Mouse (Mus musculus): ENCODE data around the gene Elovl6. TPM values are rescaled to one million over a fixed set of nuclear protein-coding genes. Genes with fewer than 3 reads are reported as not detected.

Elovl6 gene
- total RNA-seq, 1 experiment from 2014 or later: 21.3 TPM

DNA sequence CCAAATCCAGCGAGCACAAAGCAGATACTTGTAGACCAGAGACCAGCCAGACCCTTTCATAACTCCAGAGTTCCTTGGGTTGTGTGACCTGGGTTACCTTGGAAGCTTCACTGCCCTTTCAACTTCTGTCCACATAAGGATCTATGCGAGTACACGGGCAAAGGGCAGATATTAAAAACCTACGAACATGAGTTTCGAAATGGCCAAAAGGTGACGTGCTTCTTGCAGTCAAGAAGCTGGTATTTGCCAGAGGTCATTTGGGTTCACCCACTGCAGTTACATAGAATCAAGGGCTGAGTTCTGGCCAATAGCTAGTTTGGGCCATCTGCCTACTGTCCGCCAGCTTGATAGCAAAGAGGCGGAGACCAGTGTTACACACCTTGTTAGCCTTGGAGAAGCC lies 59.6 kb downstream of the Elovl6 start:
- no peak for ATAC-seq (replicated peaks; ENCODE audit: low read depth, poor library complexity, severe bottlenecking)

DNA sequence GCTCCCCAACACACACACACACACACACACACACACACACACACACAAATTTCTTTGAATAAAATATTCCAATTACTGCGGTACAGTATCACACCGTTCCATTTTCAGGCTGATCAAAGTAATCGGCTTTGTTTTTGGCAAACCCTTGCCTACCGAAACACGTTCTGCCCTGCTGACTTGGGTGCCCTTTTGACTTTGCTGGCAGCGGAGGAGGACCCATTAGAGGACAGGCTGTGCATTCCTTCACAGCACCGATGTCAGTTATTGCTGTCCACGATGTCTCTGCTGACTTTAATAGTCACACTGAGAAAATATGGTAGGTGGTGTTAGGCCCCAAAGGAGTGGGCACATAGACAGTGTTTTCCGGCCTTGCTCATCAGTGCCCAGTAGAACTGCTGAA lies 60.8 kb downstream of the Elovl6 start:
- ATAC-seq (replicated peaks; ENCODE audit: low read depth, poor library complexity, severe bottlenecking): no peak

DNA sequence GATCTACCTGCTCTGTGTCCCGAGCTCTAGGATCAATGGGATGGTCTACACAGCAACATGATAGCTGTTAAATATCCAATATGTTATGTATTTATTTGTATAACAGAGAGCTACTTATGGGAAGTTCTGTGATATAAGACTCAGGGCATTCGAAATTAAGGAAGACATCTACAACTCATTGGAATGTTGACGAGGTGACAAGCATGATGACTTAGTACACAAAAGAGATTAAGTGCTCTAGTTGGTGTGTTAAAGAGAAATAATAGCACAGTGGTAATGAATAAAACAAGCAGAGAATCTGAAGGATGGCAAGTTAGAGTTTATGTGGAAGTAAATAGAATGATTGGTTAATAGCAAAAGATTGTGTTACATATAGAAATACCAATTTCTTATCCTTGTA lies 61.6 kb downstream of the Elovl6 start:
- ATAC-seq (replicated peaks; ENCODE audit: low read depth, poor library complexity, severe bottlenecking): no peak

DNA sequence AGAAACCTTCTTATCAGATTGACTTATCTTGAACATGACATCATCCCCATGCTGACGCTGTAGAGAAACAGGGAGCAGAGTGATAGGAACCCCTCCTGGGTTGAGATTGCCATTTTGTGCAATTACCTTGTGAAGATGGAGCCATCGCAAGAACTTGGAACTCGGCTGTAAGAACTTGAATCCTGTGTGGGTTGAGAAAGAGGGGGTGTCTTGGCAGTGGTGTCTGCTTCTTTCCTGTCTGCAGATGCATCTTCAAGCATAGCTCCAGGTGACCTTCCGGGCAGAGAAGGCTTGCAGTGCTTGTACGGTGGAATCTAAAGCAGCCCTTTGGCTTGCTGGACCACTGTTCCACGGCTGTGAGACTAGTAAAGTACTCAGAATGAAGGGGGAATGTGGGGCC lies 63.9 kb downstream of the Elovl6 start:
- no peak for ATAC-seq (replicated peaks; ENCODE audit: low read depth, poor library complexity, severe bottlenecking)

DNA sequence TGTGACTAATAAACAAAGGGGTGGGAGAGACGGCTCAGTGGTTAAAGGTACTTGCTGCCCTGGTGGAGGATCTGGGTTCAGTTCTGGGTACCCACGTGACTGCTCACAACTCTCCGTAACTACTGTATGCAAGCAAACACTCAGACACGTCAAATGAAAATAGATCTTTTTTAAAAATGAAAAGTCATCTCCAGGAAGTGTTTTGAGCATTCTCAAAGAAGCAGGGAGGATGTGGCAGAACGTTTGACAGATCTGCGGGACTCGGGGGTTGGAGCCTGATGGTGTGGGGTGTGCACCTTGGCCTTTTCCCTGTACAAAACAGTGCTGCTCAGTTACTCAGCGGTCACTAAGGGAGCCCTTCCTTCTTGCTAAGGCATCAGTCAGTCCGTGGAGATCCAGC lies 70.1 kb downstream of the Elovl6 start:
- ATAC-seq (replicated peaks; ENCODE audit: low read depth, poor library complexity, severe bottlenecking): peak; percentile 88

DNA sequence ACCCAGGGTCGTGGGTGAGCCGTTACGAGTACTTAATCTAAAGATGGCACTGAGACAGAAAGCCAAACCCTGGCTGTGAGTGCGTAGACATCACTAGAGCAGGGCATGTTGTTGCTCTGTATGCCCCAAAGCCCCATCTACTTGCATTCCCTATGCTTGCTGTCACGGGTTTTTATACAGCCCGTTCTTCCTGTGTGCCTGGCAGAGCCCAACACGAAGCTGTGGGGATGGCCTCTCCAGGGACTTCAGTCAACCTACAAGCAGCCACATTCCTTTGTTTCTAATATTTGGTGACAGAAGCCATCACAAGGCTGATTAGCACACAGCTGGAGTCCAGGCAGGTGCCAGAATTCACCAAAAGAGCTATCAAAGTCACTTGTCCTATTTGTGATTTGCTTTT lies 73.3 kb downstream of the Elovl6 start:
- no peak for ATAC-seq (replicated peaks; ENCODE audit: low read depth, poor library complexity, severe bottlenecking)

DNA sequence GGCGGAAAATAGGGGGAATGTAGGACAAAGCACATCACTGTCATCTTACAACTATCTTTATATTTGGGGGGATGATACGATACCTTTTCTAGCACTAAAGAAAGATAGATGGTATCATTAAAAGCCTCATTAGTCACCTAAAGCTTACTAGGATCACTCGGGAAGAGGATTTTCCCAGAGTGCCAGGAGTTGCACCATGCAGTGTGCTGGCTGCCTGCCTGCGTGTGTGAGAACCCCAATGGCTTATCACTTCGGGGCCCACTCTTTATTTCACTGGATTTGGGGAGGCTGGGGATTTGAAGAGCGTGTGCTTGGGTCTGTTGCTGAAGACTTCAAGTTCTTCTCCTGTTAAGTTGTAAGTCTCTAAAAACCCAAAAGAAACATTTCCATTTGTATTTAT lies 73.8 kb downstream of the Elovl6 start:
- ATAC-seq (replicated peaks; ENCODE audit: low read depth, poor library complexity, severe bottlenecking): no peak

DNA sequence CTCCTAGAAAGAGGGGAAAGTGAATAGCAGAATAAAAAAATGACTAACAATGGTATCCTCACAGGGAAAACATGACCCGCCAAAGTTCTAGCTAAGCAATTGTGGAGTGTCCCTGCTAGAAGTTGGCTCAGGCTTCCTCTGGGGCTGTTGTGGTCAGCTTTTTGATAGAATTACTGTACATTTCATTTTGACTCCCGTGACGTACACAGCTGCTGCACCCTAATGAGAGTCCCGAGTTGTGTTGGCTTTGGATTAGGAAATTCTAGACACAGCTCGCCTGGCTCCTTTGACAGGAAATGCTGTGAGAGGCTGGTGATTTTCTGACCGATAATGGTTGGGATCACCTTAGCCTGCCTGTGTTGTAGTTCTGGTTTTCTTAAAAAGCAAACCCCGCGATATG lies 79.5 kb downstream of the Elovl6 start:
- ATAC-seq (replicated peaks; ENCODE audit: low read depth, poor library complexity, severe bottlenecking): peak; percentile 66

DNA sequence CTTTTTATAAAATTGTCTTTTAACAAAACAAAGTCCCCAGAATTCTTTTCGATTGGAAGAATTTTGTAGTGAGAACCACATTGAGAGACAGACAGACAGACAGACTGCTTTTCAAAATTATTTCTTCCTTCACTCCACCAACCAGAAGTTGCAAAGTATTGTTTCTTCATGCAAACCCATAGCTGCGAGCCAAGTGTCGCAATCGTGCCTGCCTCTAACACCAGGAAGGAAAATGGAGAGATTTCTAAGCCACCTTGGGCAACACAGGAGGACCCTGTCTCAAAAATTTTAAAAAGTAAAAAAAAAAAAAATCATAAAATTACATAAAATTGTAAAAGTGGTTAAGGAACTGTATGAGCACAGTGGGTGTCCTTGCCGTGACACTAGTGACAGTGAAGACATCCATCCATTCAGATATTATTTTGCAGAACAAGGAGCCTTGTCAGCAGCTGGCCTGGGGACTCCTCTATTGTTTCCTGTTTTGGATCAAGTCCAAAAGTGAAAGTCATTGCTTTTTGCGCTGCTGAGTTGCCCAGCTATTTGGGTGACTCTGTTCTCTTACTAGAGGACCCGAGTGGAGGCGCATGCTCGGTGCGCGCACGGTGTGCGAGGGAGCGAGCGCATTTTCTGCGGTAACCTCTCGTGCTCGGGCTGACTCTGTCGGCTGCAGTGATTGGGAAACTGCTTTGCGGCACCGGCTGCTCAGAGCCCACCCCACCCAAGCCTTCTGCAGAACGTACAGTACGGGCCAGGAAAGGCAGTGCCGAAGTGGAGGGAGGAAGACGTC lies 80.3 kb downstream of the Elovl6 start:
- peak; percentile 59 for ATAC-seq (replicated peaks; ENCODE audit: low read depth, poor library complexity, severe bottlenecking)

DNA sequence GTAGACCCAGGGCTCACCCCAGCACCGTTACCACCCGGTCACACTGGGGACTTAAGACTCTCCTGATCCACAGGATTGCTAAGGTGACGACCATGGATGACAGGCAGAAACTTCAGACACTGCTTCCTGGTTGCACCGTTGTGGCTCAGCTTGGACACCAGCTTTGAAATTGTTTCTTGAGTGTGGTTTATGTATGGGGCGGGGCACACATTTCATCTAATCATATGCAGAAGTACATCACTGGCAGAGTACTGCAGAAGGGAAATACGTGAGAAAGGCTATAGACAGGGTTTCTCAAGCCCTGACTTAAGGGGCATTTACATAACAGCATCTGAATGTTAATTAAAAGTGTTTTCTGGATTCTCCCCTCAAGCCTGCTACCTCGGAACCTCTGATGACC lies 81.6 kb downstream of the Elovl6 start:
- peak; percentile 58 for ATAC-seq (replicated peaks; ENCODE audit: low read depth, poor library complexity, severe bottlenecking)

DNA sequence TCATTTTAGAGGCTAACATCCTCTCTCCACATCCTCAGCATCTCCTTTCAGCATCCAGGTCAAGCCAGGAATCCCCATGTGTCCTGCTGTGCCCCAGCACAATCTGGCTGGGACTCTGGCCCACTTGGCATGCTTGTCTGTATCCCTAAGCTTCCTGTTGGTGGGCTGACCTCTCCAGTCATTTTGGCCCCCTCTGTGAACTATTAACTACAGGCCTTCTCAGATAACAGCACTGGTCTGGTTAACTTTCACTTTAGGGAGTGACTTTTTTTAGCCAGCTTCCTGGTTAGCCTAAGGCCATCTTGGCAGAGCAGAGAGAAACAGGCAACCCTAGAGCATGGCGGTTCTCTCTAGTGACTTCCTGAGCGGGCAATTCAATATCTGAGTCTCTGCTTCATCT lies 82.1 kb downstream of the Elovl6 start:
- ATAC-seq (replicated peaks; ENCODE audit: low read depth, poor library complexity, severe bottlenecking): no peak

DNA sequence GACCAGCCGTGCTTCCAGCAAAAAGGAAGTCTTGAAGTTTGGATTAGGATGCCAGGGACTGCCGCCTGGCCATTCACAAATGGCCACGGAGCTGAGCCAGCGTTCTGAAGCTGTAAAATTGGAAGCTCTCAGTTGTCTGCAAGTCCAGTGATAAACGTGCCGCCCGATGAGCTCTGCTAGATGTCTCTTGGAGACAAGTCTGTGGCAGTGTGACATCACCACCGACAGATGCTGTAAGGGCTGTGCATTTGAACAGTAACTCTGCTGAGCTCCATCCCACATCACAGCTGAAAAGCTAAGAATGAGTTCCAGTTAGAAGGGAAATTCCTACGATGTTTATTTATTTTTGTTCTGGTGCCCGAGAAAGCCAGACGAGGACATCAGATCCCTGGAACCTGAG lies 85.3 kb downstream of the Elovl6 start:
- no peak for ATAC-seq (replicated peaks; ENCODE audit: low read depth, poor library complexity, severe bottlenecking)

DNA sequence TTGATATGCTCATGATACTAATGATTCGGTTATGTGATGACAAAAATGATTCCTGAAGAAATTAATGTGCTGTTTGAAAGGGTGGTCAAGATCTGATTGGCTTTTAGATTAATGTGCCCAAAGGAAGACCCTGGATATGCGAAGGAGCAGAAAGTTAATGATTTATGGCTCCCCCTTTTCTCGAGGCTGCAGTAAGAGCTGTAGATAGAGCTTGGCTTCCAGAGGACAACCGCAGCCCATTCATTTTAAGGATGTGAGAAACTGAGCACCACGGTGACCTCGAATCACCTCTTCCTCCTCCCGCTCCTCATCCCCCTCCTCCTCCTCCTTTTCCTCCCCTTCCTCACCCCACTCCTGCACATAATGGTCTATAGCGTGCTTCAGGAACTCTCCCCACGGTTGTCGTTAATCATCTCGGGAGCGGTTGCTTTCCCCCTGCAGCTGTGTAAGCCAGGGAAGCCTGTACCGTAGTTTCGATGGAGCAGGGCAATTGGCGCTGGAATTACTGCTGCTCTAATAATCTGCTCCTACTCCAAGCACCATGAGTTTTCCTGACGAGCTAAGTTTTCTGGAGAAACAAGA lies 87.1 kb downstream of the Elovl6 start:
- ATAC-seq (replicated peaks; ENCODE audit: low read depth, poor library complexity, severe bottlenecking): no peak

DNA sequence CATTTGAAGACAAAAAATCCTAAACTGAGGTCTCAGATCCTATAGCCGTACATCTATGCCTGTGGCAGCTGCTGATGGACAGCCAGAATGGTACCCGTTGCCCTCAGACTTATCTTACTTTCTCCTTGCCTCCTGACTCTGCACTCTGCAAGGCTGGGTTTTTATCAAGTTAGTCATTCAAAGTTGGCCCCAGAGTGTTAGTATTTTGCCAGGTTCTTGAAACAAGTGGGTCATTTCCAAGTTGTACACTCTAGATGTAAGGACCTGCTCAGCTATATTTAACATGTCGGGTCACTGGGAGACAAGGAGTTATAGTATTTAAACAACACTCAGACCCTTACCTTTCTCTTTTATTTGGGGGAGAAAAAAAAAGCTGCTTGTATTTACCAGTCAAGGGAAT lies 88.6 kb downstream of the Elovl6 start:
- ATAC-seq (replicated peaks; ENCODE audit: low read depth, poor library complexity, severe bottlenecking): peak; percentile 39; the same call in 1 of the 2 replicates

DNA sequence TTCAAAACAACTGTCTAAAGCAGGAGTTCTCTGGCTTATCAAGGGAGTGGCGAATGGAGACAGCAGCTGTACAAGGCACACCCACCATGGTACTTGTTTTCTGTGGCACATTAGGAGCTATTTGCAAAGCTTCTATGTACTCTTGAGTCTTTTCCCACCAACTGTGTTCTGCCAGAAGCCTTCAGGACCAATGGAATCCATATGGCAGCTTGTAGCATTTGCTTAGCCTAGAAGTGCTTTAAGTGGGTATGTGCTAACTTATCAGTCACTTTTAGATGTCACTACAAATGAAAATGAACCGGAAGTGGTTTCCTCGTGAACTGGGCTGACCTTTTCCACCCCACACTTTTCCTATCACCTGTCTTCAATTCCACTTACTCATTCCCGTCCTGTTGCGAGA lies 89.1 kb downstream of the Elovl6 start:
- ATAC-seq (replicated peaks; ENCODE audit: low read depth, poor library complexity, severe bottlenecking): no peak

DNA sequence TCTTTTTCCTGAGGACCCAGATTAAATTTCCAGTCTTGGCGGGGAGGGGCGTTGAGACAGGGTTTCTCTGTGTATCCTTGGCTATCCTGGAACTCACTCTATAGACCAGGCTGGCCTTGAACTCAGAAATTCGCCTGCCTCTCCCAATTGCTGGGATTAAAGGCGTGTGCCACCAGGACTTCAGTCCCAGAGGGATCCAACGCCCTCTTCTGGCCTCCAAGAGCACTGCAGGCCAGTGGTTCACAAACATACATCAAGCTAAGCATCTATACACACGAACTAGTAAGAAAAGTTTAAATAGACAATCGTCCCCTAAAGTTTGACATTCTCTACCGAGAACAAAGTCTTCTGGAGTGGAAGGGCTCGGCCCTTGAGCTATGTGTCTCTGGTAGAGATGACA lies 90.0 kb downstream of the Elovl6 start:
- ATAC-seq (replicated peaks; ENCODE audit: low read depth, poor library complexity, severe bottlenecking): peak; percentile 51

DNA sequence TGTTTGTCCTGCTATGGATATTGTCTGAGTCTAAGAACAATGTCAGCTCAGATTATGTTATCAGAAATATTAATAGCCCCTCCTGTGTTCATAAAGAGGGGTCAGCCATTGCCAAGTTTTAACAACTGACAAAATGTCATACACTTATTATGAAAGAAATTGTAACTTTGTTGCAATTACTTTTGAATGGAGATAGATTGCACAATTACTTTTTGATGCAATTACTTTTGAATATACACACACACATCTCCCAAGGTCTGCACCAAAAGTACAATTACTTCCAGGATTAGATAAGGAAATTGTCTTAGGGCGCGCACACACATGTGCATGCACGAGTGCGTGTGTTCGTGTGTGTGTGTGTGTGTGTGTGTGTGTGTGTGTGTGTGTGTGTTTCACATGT lies 90.5 kb downstream of the Elovl6 start:
- no peak for ATAC-seq (replicated peaks; ENCODE audit: low read depth, poor library complexity, severe bottlenecking)

DNA sequence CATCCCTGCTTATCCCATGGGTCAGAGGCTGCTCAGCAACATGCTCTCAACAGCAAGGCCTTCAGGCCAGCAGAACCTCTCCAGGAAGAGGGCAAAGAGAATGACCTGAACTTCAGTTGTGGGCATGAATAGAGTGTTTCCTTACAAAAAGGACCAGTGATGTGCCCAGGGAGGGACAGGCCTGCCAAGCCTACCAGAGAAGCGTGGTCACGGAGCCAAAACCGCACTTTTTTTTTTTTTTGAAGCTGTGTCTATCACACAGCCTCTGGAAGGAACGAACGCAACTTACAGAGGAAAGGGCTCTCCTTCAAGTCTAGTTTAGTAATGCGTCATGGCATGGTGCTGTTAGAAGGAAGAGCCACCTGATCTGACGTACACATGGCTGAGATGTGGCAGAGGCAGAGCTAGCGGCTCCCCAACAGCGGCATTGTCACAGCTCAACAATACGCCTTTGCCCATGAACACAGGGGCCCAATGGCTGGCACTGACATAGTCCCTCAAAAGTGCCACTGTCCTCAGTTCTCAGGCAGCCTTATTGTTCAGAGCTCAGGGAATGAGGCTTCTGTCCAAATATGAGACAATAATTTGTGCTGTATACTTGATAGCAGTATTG lies 92.1 kb downstream of the Elovl6 start:
- ATAC-seq (replicated peaks; ENCODE audit: low read depth, poor library complexity, severe bottlenecking): no peak

DNA sequence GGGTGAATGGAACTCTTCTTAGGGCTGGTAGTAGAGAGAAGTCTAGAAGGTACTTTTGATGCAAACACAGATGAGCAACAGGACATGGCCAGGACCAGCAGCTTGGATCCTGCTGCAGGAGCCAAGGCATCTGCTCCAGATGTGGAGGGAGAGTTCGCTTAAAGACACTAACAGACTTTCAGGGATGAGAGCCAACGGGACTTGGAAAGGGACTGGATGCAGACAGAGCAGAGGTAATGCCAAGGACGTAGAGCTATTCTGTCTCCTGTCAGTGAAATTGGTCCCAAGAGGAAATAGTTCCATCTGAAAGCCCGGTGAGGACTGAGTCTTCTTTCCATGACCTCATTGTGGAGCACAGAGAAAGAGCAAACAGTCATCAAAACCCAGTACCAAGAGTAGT lies 95.1 kb downstream of the Elovl6 start:
- ATAC-seq (replicated peaks; ENCODE audit: low read depth, poor library complexity, severe bottlenecking): no peak

DNA sequence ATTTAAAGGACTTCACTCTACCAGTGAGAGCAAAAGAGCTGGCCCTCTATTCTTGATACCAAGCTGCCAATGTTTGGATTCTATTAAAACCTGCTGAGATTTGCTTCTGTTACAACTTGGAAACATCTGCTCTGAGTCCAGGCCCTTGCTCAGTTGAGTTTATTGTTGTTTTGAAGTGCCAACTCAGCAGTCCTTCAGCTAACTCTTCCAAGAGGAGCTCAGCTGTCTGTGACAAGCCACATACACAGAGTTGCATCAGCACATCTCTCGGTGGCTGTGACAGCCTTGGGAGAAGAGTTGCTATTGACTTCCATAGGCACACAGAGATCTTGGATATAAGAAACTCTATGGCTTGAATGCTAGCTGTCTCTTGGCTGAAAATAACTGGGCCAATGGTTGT lies 98.9 kb downstream of the Elovl6 start:
- no peak for ATAC-seq (replicated peaks; ENCODE audit: low read depth, poor library complexity, severe bottlenecking)

DNA sequence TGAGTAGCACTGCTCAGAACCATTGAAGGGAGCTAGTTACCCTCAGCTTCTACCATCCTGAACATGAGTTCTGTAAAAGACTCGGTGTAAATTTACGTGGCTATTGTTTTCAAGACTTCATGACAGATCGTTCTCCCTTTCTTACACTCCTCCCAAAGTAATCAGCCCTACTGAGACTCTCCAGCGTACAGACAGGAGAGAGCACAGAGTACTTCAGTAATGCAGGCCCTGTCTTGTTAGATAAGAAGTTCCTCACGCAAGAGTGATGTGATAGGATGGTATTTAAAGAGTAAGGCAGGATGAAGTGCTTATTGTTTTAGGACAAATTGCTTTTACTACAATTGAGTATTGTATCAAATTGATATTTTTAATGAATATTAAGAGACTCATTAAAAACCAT lies 99.7 kb downstream of the Elovl6 start:
- ATAC-seq (replicated peaks; ENCODE audit: low read depth, poor library complexity, severe bottlenecking): no peak

DNA sequence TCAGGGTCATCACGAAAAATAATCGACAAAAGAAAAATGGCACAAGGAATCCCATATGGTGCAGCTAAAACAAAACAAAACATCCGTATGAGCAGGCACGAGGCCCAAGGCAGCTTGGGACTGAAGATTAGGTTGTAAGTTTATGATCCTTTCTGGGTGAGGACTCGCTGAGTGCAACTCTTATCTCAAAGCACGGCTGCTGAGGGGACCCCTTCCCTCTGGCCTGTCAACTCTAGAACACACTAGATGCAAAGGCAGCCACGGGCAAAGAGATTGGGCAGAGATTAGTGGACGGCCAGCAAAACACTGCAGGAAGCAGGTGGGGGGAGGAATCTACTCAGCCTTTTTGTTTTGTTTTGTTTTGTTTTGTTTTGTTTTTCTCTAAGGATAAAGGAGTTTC lies 101.4 kb downstream of the Elovl6 start:
- peak; percentile 57 for ATAC-seq (replicated peaks; ENCODE audit: low read depth, poor library complexity, severe bottlenecking)

Measured in common myeloid progenitor, adult 5-6 weeks (primary cell).